Mouse (Mus musculus) neural tube, embryonic 11.5 days (tissue): Measurements from ENCODE around the gene Cideb. TPM values are rescaled to one million over a fixed set of nuclear protein-coding genes. Genes with fewer than 3 reads are reported as not detected.
A peak's percentile ranks its signal among the peaks of the same experiment; 100 is the strongest.
"Not testable (repeated sequence)": the region's sequence is repeated elsewhere in the genome, so short reads cannot be mapped to it uniquely, and the experiment has no call there.

Experiments used
- ATAC-seq: fragments of 200-750 bp; cut with Nextera tagmentation; 2 replicates; pipeline ENCODE4 v1.8.0; 2017; ENCODE audit warnings: moderate number of reproducible peaks, mild to moderate bottlenecking, moderate TSS enrichment, moderate library complexity; ENCODE audit not compliant: insufficient read depth, low FRiP score, low TSS enrichment
- DNase-seq: peaks from one replicate; pipeline ENCODE4 v3.0.0-alpha.2; 2015; ENCODE audit warnings: low spot score
- H3K27ac ChIP-seq: fragments of 300-500 bp; sonication (generic); 2 replicates; pipeline ENCODE4 v1.5.1; 2014; ENCODE audit warnings: low read depth, mild to moderate bottlenecking, low read length
- H3K27me3 ChIP-seq: fragments of 300-500 bp; sonication (generic); 2 replicates; pipeline ENCODE4 v1.6.1; 2014; ENCODE audit warnings: mild to moderate bottlenecking, low read length, mixed read lengths; ENCODE audit not compliant: control insufficient read depth, insufficient read depth
- H3K36me3 ChIP-seq: fragments of 300-500 bp; sonication (generic); 2 replicates; pipeline ENCODE4 v1.6.1; 2014; ENCODE audit warnings: mild to moderate bottlenecking, low read length, moderate library complexity, mixed read lengths; ENCODE audit not compliant: control insufficient read depth, insufficient read depth
- H3K4me1 ChIP-seq: fragments of 300-500 bp; sonication (generic); 2 replicates; pipeline ENCODE4 v1.6.1; 2014; ENCODE audit warnings: low read length, mixed read lengths; ENCODE audit not compliant: control insufficient read depth, insufficient read depth
- H3K4me2 ChIP-seq: fragments of 300-500 bp; sonication (generic); 2 replicates; pipeline ENCODE4 v1.6.1; 2014; ENCODE audit warnings: low read depth, mild to moderate bottlenecking, moderate library complexity
- H3K4me3 ChIP-seq: fragments of 300-500 bp; sonication (generic); 2 replicates; pipeline ENCODE4 v1.5.1; 2014; ENCODE audit warnings: low read depth, low read length
- H3K9ac ChIP-seq: fragments of 300-500 bp; sonication (generic); 2 replicates; pipeline ENCODE4 v1.6.1; 2014; ENCODE audit warnings: mild to moderate bottlenecking, low read length
- H3K9me3 ChIP-seq: fragments of 300-500 bp; sonication (generic); 2 replicates; pipeline ENCODE4 v1.6.1; 2016; ENCODE audit warnings: low read length; ENCODE audit not compliant: control insufficient read depth
- WGBS: fragments of 180-500 bp; shearing (Covaris S2); extraction: QIAGEN DNeasy Blood & Tissue Kit; methylation state at CpG from one replicate; pipeline ENCODE4 v1.1.7; 2014; 5-methylcytosine and 5-hydroxymethylcytosine counted together
- polyA plus RNA-seq: library from polyadenylated mRNA; unstranded; fragments of >200 nt; fragmentation: Nextera tagmentation; extraction: Ambion mirVana; gene quantifications from 2 replicates; pipeline ENCODE4 v1.2.1, GENCODE M21; 2014

The Cideb gene
- polyA plus RNA-seq, 1 experiment from 2014 or later = 0.32 TPM

GRCm38 (mm10) chr14:55760156-55760555 is 1.9 kb upstream of the Cideb start:
- DNase-seq = peak; percentile 80
- WGBS = 2% methylated on average over 6 of the region's 6 CpGs
- not testable (repeated sequence) for H3K4me1 ChIP-seq, H3K4me3 ChIP-seq, H3K27ac ChIP-seq, H3K9ac ChIP-seq, H3K9me3 ChIP-seq, ATAC-seq, H3K36me3 ChIP-seq
- Histone ChIP-seq H3K27me3 (peaks cover 34% of the 10 kb centered on the region), H3K4me2 (0 out of 2 replicates have a peak overlapping the region, but pooled peaks have one; percentile 22)

GRCm38 (mm10) chr14:55757566-55757965 is 692 bp downstream of the Cideb start:
- Histone ChIP-seq H3K4me3 (no peak overlapping the region), H3K27ac (no peak overlapping the region), H3K27me3 (peaks cover 12% of the 10 kb centered on the region), H3K4me2 (no peak overlapping the region), H3K36me3 (peaks cover 13% of the 10 kb centered on the region), H3K4me1 (no peaks in the 10 kb centered on the region), H3K9me3 (no peaks in the 10 kb centered on the region), H3K9ac (no peak overlapping the region)
- WGBS = 91% methylated on average over 6 of the region's 6 CpGs
- ATAC-seq (no peak), DNase-seq (no peak)

GRCm38 (mm10) chr14:55747051-55747847 is 11.0 kb downstream of the Cideb start:
- Histone ChIP-seq H3K4me1 (peaks cover 12% of the 10 kb centered on the region), H3K27me3 (no peaks in the 10 kb centered on the region), H3K9ac (no peak overlapping the region), H3K36me3 (peaks cover 9% of the 10 kb centered on the region), H3K27ac (no peak overlapping the region), H3K4me3 (no peak overlapping the region), H3K4me2 (no peak overlapping the region), H3K9me3 (no peaks in the 10 kb centered on the region)
- ATAC-seq (no peak), DNase-seq (no peak)
- WGBS = 91% methylated on average over 10 of the region's 10 CpGs

DNA sequence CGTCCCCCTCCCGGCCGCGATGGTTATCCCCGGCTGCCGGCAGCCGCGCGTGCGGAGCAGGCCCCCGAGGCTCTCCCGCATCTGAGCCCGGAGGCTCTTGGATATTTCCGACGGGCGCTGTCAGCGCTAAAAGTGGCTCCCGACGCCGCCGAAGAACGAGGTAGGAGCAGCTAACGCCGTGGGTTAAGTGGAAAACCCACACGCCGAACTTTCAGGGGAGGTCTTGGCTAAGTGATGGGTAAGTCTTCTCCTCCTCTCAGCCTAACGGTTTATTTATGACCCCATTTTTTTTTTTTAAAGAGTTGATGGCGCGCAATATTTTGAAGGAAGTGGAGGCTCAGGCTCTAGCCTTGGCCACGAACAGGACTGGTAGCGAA is 12.4 kb downstream of the Cideb start:
- WGBS = 1% methylated on average over 31 of the region's 31 CpGs
- Histone ChIP-seq H3K36me3 (peaks cover 6% of the 10 kb centered on the region), H3K27ac (0 out of 2 replicates have a peak overlapping the region, but pooled peaks have one; percentile 53), H3K4me2 (peak overlapping the region; percentile 93), H3K9me3 (no peaks in the 10 kb centered on the region), H3K4me3 (peak overlapping the region; percentile 90), H3K9ac (peak overlapping the region; percentile 79), H3K27me3 (no peaks in the 10 kb centered on the region), H3K4me1 (peaks cover 12% of the 10 kb centered on the region)
- no peak for ATAC-seq
- no peak for DNase-seq

- 3% methylated on average over 48 of the region's 48 CpGs for WGBS
- peak within 1 kb of the TSS; percentile 93 for H3K4me2 ChIP-seq
- peaks cover 4% of the 10 kb centered on the region; the same call in 1 of the 2 replicates for H3K36me3 ChIP-seq
- H3K27me3 ChIP-seq = no peaks in the 10 kb centered on the region
- no peaks in the 10 kb centered on the region for H3K9me3 ChIP-seq
- DNase-seq = peak; percentile 85
- H3K4me3 ChIP-seq = peak within 1 kb of the TSS; percentile 90
- peak within 1 kb of the TSS; percentile 79 for H3K9ac ChIP-seq
- 0 out of 2 replicates have a peak within 1 kb of the TSS, but pooled peaks have one; percentile 53 for H3K27ac ChIP-seq
- H3K4me1 ChIP-seq = peaks cover 12% of the 10 kb centered on the region
- peak; percentile 74 for ATAC-seq
These were observed 12.9 kb downstream of the Cideb start, which contains the start of the genes Dhrs1 and Nop9 for GRCm38 (mm10) chr14:55745180-55745860. Gene Dhrs1 (minus strand): TSS chr14:55745690. Gene Nop9 (plus strand): TSS chr14:55745693.

GRCm38 (mm10) chr14:55743711-55744110 is 14.5 kb downstream of the Cideb start:
- Histone ChIP-seq H3K27me3 (no peaks in the 10 kb centered on the region), H3K4me2 (no peak overlapping the region), H3K4me1 (peaks cover 12% of the 10 kb centered on the region), H3K36me3 (no peaks in the 10 kb centered on the region), H3K27ac (no peak overlapping the region), H3K9ac (no peak overlapping the region), H3K4me3 (no peak overlapping the region), H3K9me3 (no peaks in the 10 kb centered on the region)
- peak; percentile 64; the same call in 1 of the 2 replicates for ATAC-seq
- DNase-seq = peak; percentile 84
- 22% methylated on average over 10 of the region's 10 CpGs for WGBS

DNA sequence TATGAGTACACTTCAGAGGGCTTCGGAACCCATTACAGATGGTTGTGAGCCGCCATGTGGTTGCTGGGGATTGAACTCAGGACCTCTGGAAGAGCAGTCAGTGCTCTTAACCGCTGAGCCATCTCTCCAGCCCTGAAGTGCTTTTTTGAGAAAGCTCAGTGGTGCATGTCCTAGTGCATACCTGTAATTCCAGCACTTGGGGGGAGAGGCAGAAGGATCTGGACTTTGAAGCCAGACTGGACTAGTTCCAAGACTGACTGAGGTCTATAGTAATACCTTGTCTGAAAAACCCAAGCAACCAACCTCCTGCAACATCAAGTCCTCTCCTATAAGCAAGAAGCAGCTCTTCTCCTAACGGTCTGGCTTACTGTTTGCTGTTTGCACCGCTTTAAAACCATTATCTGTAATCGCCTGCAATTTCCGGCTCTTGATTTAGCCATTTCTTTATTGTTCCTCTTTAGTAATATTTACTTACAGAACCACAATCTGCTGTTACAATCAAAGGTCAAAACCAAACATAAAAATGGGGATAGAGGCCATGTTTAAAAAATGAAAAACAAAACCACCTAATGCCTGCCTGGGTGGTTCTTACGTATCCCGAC is 21.1 kb downstream of the Cideb start:
- no peak overlapping the region for H3K4me2 ChIP-seq
- no peak overlapping the region for H3K4me3 ChIP-seq
- 89% methylated on average over 9 of the region's 9 CpGs for WGBS
- no peaks in the 10 kb centered on the region for H3K36me3 ChIP-seq
- no peak for DNase-seq
- H3K9ac ChIP-seq = no peak overlapping the region
- H3K4me1 ChIP-seq = no peaks in the 10 kb centered on the region
- no peak for ATAC-seq
- no peaks in the 10 kb centered on the region for H3K9me3 ChIP-seq
- no peak overlapping the region for H3K27ac ChIP-seq
- H3K27me3 ChIP-seq = no peaks in the 10 kb centered on the region

DNA sequence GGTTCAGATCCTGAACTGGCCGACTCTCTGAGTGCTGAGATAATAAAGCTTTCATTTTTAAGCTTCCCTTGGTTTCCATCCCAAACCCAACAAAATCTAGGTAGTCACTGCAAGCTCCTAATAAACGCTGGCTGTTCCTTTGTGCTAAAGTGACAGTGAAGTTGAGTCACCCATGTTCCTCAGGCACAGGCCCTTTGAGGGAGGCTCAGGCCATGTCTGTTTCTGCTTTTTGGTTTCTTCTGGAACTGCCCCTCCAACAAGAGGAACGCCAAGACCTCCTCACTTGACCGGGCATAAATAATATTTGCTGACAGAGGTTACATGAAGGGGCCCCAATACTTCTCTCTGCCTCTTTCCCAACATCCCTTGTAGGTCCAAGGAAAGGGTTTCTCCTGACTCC is 22.5 kb downstream of the Cideb start:
- Histone ChIP-seq H3K4me1 (no peaks in the 10 kb centered on the region), H3K9me3 (no peaks in the 10 kb centered on the region), H3K27ac (no peak overlapping the region), H3K27me3 (no peaks in the 10 kb centered on the region), H3K36me3 (no peaks in the 10 kb centered on the region), H3K4me3 (no peak overlapping the region), H3K9ac (no peak overlapping the region), H3K4me2 (no peak overlapping the region)
- no peak for DNase-seq
- 86% methylated on average over 4 of the region's 4 CpGs for WGBS
- ATAC-seq = no peak
